Mouse (Mus musculus): ENCODE data around the gene Nfam1. TPM values are rescaled to one million over a fixed set of nuclear protein-coding genes. Genes with fewer than 3 reads are reported as not detected.
"Not testable (repeated sequence)": the region's sequence is repeated elsewhere in the genome, so short reads cannot be mapped to it uniquely, and the experiment has no call there.

Gene Nfam1
- polyA plus RNA-seq, 1 experiment from 2014 or later, result 1.7 TPM

DNA sequence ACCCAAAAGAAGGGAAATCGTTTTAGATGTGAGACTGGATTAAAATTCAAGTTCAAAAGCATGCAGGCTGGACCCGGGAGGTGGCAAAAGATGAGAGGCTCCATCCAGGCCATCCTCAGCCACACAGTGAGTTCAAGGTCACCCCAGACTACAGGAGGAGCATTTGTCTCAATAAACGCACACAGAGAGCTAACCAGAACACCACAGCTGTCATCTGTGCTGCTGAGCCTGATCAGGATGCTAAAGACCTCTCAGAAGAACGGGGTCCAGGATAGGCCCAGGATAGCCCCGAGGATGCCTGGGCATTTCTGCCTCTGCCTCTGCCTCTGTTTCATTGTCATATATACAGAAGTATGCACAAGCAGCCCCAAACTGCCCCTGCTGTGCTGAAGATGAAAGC, 22.5 kb upstream of the Nfam1 start:
- H3K9me3 ChIP-seq, result no peaks in the 10 kb centered on the region
- no peak for ATAC-seq (ENCODE audit: low FRiP score)
- H3K4me3 ChIP-seq (replicated peaks), result no peak overlapping the region
- H3K4me1 ChIP-seq, result peaks cover 26% of the 10 kb centered on the region
- no peak overlapping the region for H3K4me2 ChIP-seq
- H3K27ac ChIP-seq, result peak overlapping the region; percentile 27; the same call in 1 of the 2 replicates
- H3K9ac ChIP-seq, result no peak overlapping the region
- H3K27me3 ChIP-seq, result 0 out of 2 replicates have a peak, but pooled peaks cover 2% of the 10 kb centered on the region
- H3K36me3 ChIP-seq (replicated peaks), result no peaks in the 10 kb centered on the region
- 49% methylated on average over 5 of the region's 5 CpGs for WGBS

DNA sequence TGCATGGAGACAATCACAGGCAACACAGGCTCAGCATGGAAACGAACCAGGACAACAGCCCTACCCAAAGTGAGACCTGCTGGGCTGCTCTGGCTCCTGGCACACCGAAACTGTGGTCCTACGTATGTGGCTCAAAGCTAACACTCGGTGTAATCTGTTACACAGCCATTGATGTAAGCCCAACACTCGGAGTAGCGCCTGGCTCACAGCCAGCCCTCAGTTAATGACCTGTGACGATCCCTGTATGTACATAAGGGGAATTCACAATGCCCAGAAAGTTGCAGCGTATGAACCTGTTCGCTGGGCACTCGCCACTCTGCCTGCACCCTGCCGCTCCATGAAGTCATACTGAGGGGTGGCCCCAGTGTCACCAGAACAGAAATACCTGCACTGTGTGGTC, 20.2 kb upstream of the Nfam1 start:
- H3K4me3 ChIP-seq (replicated peaks), result no peak overlapping the region
- no peak for ATAC-seq (ENCODE audit: low FRiP score)
- no peaks in the 10 kb centered on the region for H3K36me3 ChIP-seq (replicated peaks)
- 47% methylated on average over 11 of the region's 11 CpGs for WGBS
- H3K27ac ChIP-seq, result no peak overlapping the region
- H3K4me1 ChIP-seq, result peaks cover 26% of the 10 kb centered on the region
- H3K27me3 ChIP-seq, result 0 out of 2 replicates have a peak, but pooled peaks cover 2% of the 10 kb centered on the region
- no peak overlapping the region for H3K4me2 ChIP-seq
- no peaks in the 10 kb centered on the region for H3K9me3 ChIP-seq
- H3K9ac ChIP-seq, result no peak overlapping the region

DNA sequence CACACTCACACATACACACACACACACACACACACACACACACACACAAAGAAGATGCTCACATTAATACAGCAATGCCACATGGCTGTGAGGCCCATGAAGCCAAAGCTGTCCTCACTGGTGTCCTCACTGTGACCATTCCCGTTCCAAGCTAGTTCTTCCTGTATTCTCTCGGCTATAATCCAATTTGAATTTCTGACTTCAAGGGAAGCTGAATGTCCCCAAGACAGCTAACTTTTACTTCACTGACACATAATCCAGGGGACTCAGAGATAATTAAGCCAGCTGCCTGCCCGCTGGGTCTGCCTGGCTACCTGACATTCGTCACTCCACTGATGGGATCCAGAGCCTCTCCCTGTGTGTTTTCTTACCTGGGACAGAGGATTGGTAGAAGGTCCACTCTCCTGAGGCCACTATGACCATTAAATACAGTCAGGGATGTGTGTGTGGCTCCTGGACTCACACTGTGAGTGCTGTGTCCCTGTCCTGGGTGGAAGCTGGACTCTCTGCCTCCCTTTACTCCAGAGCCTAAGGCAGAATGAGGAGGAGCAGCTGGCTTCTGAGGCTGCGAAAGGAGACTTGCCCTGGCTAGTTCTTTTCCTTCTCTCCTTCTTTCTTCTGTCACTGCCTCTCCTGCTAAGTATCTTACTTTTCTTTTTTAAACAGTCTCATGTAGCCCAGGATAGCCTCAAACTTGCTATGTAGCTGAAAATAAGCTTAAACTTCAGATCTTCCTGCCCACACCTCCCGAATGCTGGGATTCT, 19.4 kb upstream of the Nfam1 start:
- H3K9me3 ChIP-seq, result no peaks in the 10 kb centered on the region
- peaks cover 26% of the 10 kb centered on the region for H3K4me1 ChIP-seq
- H3K4me2 ChIP-seq, result no peak overlapping the region
- no peak for ATAC-seq (ENCODE audit: low FRiP score)
- 0 out of 2 replicates have a peak, but pooled peaks cover 2% of the 10 kb centered on the region for H3K27me3 ChIP-seq
- H3K36me3 ChIP-seq (replicated peaks), result no peaks in the 10 kb centered on the region
- no peak overlapping the region for H3K27ac ChIP-seq
- no peak overlapping the region for H3K4me3 ChIP-seq (replicated peaks)
- no peak overlapping the region for H3K9ac ChIP-seq
- 74% methylated on average over 6 of the region's 6 CpGs for WGBS

DNA sequence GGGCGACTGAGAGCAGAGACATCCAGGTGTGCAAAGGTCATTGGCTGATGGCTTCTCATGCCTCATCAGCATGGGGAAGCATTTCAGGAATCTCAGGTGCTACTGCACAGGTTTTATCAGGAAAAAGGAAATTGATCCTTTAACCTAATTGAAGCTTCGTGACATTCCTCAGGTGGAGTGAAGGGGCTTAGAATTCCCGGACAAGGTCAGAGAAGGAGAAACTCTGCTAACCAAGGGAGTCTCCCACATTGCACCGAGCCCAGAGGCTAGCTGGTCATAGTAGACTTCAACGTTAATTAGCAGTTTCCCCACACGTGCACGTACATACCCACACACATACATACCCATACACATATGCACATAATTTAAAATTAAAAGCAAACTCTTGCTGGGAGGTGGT, 13.6 kb upstream of the Nfam1 start:
- 84% methylated on average over 7 of the region's 7 CpGs for WGBS
- Histone ChIP-seq H3K27me3 (no peaks in the 10 kb centered on the region), H3K36me3 (replicated peaks) (no peaks in the 10 kb centered on the region), H3K27ac (no peak overlapping the region), H3K9ac (no peak overlapping the region), H3K9me3 (peaks cover 6% of the 10 kb centered on the region; the same call in 1 of the 2 replicates), H3K4me3 (replicated peaks) (no peak overlapping the region), H3K4me1 (peaks cover 23% of the 10 kb centered on the region), H3K4me2 (no peak overlapping the region)
- ATAC-seq (ENCODE audit: low FRiP score), result no peak

DNA sequence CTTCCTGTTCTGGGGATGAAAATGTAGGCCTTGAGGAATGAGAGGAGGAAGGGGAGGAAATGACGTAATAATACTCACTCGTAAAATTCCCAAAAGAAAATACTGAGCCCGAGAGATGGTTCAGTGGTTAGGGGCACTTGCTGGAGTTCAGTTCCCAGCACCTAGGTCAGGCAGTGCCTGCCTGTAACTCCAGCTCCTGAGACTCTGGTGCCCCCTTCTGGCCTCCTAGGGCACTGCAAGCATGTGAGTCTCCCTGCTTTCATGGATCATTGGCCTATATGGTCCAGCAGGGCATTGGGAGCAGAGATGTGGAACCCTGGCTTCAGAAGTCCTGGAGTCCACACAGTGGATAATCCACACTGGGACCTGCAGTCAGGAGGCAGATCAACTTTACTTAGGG, 13.2 kb upstream of the Nfam1 start:
- no peak for ATAC-seq (ENCODE audit: low FRiP score)
- Histone ChIP-seq H3K27me3 (0 out of 2 replicates have a peak, but pooled peaks cover 2% of the 10 kb centered on the region), H3K4me1 (peaks cover 23% of the 10 kb centered on the region), H3K4me2 (no peak overlapping the region), H3K9me3 (peaks cover 6% of the 10 kb centered on the region; the same call in 1 of the 2 replicates), H3K9ac (no peak overlapping the region), H3K4me3 (replicated peaks) (no peak overlapping the region), H3K36me3 (replicated peaks) (no peaks in the 10 kb centered on the region), H3K27ac (no peak overlapping the region)
- WGBS, result 92% methylated on average over 3 of the region's 3 CpGs

DNA sequence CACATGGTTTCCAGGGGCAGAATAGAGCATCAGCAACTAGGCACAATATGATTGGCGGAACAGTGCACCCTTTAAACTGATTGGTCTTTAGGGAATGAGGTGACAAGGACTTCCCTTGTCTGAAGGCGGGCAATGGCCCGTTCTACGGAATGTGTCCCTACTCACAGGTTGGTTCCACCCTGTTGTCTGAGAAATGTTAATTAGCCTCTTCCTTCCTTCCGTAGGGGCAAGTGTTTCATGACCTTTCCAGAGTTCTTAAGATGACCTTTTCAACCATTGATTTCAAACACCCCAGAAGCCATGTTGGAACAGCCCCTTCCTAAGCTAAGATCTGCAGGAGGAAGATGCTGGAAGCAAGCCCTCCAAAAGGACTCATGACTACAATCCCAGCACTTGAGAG, 12.5 kb upstream of the Nfam1 start:
- H3K9ac ChIP-seq; H3K9me3 ChIP-seq; H3K4me2 ChIP-seq; H3K27ac ChIP-seq; H3K27me3 ChIP-seq; H3K4me3 ChIP-seq (replicated peaks); H3K36me3 ChIP-seq (replicated peaks); ATAC-seq (ENCODE audit: low FRiP score): not testable (repeated sequence)
- H3K4me1 ChIP-seq, result peaks cover 24% of the 10 kb centered on the region
- 91% methylated on average over 5 of the region's 5 CpGs for WGBS

DNA sequence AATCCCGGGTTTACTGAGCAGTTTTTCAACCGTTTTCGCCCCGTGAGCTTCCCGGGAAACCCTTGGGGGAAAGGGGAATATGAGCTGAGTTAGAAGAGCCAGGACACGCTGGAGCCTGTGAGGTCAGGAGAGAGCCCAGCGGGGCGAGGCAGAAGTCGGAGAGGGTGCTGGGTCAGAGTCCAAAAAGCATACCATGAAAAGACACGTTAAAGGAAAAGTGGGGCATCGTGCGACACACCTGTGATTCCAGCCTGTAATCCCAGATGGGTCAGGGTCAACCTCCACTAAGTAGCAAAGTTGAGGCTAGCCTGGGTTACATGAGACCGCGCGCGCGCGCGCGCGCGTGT, 10.2 kb upstream of the Nfam1 start:
- Histone ChIP-seq H3K27ac (peak overlapping the region; percentile 73), H3K36me3 (replicated peaks) (no peaks in the 10 kb centered on the region), H3K4me3 (replicated peaks) (no peak overlapping the region), H3K9me3 (peaks cover 6% of the 10 kb centered on the region; the same call in 1 of the 2 replicates), H3K9ac (peak overlapping the region; percentile 25), H3K4me1 (peaks cover 36% of the 10 kb centered on the region), H3K27me3 (peaks cover 14% of the 10 kb centered on the region; the same call in 1 of the 2 replicates), H3K4me2 (peak overlapping the region; percentile 50)
- no peak for ATAC-seq (ENCODE audit: low FRiP score)
- 69% methylated on average over 22 of the region's 22 CpGs for WGBS

DNA sequence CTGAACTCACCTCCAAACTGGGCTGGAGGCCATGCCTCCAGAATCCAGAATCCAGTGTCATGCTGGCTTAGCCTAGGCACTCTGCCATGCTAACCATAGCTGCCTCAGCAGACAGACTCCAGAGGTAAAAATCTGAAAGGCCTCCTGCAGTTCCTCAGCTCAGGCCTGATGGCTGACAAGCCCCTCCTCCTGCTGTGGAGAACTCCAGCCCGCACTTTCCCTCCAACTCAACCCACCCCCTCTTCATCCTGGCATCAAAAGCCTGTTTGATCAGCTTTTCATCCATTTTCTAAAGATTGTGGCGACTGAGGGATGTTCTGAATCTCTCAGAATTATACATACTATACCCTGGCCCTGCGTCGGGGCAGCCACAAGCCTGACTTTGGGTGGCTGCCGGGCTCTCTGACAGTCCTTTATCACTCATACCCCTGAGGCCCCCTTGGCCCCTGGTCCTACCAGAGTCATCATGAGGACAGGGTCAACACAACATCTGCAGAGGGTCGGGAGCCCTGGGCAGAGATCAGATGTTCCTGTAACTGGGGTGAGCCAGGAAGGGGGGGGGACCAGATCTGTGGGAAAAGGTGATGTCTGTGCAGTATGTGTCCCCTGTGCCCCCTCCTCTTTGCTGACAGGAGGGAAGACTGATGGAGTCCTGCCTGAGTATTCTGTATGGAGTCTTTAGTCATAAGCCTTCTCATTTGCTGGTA, 9.7 kb upstream of the Nfam1 start:
- Histone ChIP-seq H3K4me1 (peaks cover 41% of the 10 kb centered on the region), H3K36me3 (replicated peaks) (no peaks in the 10 kb centered on the region), H3K9ac (peak overlapping the region; percentile 25), H3K9me3 (peaks cover 6% of the 10 kb centered on the region; the same call in 1 of the 2 replicates), H3K4me3 (replicated peaks) (peak overlapping the region; percentile 13; the same call in 1 of the 2 replicates), H3K27me3 (peaks cover 15% of the 10 kb centered on the region; the same call in 1 of the 2 replicates), H3K4me2 (peak overlapping the region; percentile 50), H3K27ac (peak overlapping the region; percentile 73)
- 2% methylated on average over 6 of the region's 6 CpGs for WGBS
- peak; percentile 68 for ATAC-seq (ENCODE audit: low FRiP score)

DNA sequence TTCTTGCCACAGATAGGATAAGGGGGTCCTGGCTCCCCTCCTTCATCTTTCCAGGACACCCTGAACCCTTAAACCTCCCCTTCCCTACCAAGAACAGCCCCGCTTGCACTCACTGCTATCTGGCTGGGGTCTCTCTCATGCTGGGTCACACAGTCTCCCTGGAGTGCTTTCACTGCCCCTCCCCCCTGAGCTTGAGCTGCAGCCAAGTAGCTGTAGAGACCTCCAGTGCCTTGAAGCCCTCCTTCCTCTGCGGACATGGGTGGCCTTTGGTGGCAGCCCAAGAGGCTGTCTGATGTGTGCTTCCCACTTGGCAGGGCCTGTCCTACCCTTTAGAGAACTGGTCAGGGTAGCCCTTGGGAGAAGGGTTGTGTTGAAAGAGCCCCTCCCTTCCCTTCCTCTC, 7.0 kb upstream of the Nfam1 start:
- no peak overlapping the region for H3K4me3 ChIP-seq (replicated peaks)
- H3K27me3 ChIP-seq, result peaks cover 31% of the 10 kb centered on the region; the same call in 1 of the 2 replicates
- H3K36me3 ChIP-seq (replicated peaks), result no peaks in the 10 kb centered on the region
- no peaks in the 10 kb centered on the region for H3K9me3 ChIP-seq
- no peak overlapping the region for H3K9ac ChIP-seq
- no peak for ATAC-seq (ENCODE audit: low FRiP score)
- peaks cover 45% of the 10 kb centered on the region for H3K4me1 ChIP-seq
- no peak overlapping the region for H3K4me2 ChIP-seq
- H3K27ac ChIP-seq, result no peak overlapping the region
- WGBS, result 39% methylated on average over 2 of the region's 2 CpGs

DNA sequence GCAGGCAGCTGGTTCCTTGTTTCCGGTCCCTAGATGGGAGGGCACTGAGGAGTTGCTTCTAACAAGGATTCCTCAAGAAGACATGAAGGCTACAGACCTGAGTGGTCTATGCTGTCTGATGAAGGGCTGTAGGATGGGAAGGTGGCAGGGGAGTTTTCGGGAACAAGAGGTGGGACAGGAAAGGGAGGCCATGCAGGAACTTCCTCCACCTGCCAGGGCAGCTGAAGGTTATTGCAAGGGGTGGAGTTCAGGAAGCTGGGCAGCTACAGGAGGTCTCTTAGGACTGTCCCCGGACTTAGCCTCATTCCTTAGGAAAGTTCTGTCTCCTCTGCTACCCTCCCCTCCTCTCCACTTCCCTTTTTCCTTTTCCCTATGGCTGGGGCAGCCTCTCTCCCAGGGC, 5.7 kb upstream of the Nfam1 start:
- Histone ChIP-seq H3K27me3 (peaks cover 42% of the 10 kb centered on the region), H3K36me3 (replicated peaks) (no peaks in the 10 kb centered on the region), H3K4me3 (replicated peaks) (no peak overlapping the region), H3K4me1 (peaks cover 52% of the 10 kb centered on the region), H3K4me2 (no peak overlapping the region), H3K9me3 (no peaks in the 10 kb centered on the region), H3K27ac (peak overlapping the region; percentile 60; the same call in 1 of the 2 replicates), H3K9ac (no peak overlapping the region)
- ATAC-seq (ENCODE audit: low FRiP score), result no peak
- 64% methylated on average over 3 of the region's 3 CpGs for WGBS

DNA sequence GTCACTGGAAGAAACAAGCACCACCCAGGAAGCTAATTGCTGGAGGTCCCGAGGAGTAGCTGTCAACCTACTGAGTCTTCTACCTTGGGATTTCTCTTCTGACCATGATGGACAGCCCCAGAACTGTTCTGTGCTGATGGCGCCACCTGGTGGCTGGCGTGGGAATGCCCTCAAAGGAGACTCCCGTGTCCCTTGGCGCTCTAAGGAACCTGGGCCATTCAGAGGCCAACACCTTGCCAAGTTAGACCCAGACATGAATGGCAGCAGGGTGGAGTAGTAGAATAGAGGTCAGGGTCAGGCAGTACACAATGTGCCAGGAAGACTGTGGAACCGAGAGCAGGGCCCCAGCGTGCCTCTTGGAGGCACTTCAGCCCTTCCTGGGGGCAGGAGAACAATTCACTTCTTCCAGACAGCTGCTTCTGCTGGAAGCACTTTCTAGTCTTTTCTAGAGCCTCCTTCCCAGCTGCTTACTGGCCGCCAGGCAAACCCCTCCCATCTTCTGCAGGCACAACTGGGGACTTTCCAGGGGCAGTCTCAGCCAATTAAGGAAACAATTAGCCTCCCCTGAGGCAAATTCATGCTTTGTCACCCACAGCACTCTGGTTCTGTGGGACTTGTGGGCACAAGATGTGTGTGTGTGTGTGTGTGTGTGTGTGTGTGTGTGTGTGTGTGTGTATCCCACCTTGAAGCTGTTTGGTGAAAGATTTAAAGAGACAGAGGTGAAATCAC, 4.8 kb upstream of the Nfam1 start:
- Histone ChIP-seq H3K27ac (peak overlapping the region; percentile 60), H3K4me1 (peaks cover 52% of the 10 kb centered on the region), H3K4me2 (no peak overlapping the region), H3K9ac (no peak overlapping the region), H3K4me3 (replicated peaks) (no peak overlapping the region), H3K27me3 (peaks cover 51% of the 10 kb centered on the region), H3K9me3 (no peaks in the 10 kb centered on the region), H3K36me3 (replicated peaks) (no peaks in the 10 kb centered on the region)
- WGBS, result 0% methylated on average over 8 of the region's 8 CpGs
- peak; percentile 49 for ATAC-seq (ENCODE audit: low FRiP score)

DNA sequence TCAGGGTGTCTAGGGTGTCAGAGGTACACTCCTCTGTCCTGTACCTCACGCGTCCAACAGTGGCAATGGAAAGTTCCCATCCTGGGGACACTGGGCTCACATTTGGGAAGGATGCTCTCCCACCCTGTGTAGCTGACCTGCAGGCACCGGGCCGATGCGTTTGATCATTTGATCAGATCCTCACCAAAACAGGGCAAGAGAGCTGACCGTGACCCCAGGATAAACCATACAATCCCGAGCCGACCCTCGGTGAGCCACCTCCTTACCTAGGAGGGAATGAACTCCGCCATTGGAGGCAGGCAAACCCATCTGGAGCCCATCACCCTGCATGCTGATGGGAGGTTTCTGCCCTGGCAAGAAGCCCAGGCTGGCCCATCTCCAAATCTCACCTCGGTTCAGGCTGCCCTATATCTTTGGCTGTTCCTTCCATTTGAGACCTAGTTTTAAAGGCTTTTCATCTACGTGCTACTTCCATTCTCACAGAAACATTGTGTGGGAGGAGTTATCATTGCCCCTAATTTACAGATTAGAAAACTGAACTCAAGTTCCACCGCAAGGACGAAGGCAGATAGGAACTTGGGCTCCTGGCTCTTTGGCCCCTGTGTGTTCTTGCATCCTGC, 3.9 kb upstream of the Nfam1 start:
- Histone ChIP-seq H3K27ac (peak overlapping the region; percentile 60; the same call in 1 of the 2 replicates), H3K4me3 (replicated peaks) (no peak overlapping the region), H3K27me3 (peaks cover 58% of the 10 kb centered on the region), H3K4me2 (no peak overlapping the region), H3K4me1 (peaks cover 50% of the 10 kb centered on the region), H3K9me3 (no peaks in the 10 kb centered on the region), H3K9ac (no peak overlapping the region), H3K36me3 (replicated peaks) (no peaks in the 10 kb centered on the region)
- 79% methylated on average over 14 of the region's 14 CpGs for WGBS
- no peak for ATAC-seq (ENCODE audit: low FRiP score)

Data from forebrain, embryonic 12.5 days (tissue).